Mouse (Mus musculus): ENCODE measurements around the gene Prkag2. TPM values are rescaled to one million over a fixed set of nuclear protein-coding genes. Genes with fewer than 3 reads are reported as not detected.
A peak's percentile ranks its signal among the peaks of the same experiment; 100 is the strongest.

Gene Prkag2
- 36.4 and 39.4 TPM in 2 replicates for polyA plus RNA-seq (2015; fragmentation: Nextera tagmentation; extraction: Ambion mirVana)

- Histone ChIP-seq H3K4me2 (ENCODE audit: low read length) (peak within 1 kb of the TSS; percentile 100), H3K4me3 (replicated peaks; ENCODE audit: low read depth, low read length) (peak within 1 kb of the TSS; percentile 59), H3K9me3 (replicated peaks; ENCODE audit: low read length) (no peaks in the 10 kb centered on the region), H3K4me1 (replicated peaks; ENCODE audit: insufficient read depth, low read length) (peaks cover 13% of the 10 kb centered on the region), H3K36me3 (ENCODE audit: insufficient read depth, low read length) (no peaks in the 10 kb centered on the region), H3K27ac (peak within 1 kb of the TSS; percentile 77), H3K27me3 (ENCODE audit: insufficient read depth, low read length) (no peaks in the 10 kb centered on the region), H3K9ac (ENCODE audit: low read depth, low read length) (peak within 1 kb of the TSS; percentile 58)
- DNase-seq (ENCODE audit: low spot score): peak; percentile 54
- peak; percentile 54 for ATAC-seq (replicated peaks; ENCODE audit: low FRiP score, low read depth)
- WGBS: under 1% methylated on average over 48 of the region's 50 CpGs
- no peak for TF ChIP-seq CTCF (IDR thresholded peaks at IDR 0.05; ENCODE audit: low read depth)
These were observed at the start of gene Prkag2 for GRCm38 (mm10) chr5:25100516-25101125. Prkag2 (minus strand) TSS chr5:25100642.

- Histone ChIP-seq H3K36me3 (ENCODE audit: insufficient read depth, low read length) (no peaks in the 10 kb centered on the region), H3K9me3 (replicated peaks; ENCODE audit: low read length) (no peaks in the 10 kb centered on the region), H3K27me3 (ENCODE audit: insufficient read depth, low read length) (no peaks in the 10 kb centered on the region), H3K27ac (no peak overlapping the region), H3K4me1 (replicated peaks; ENCODE audit: insufficient read depth, low read length) (no peaks in the 10 kb centered on the region), H3K4me3 (replicated peaks; ENCODE audit: low read depth, low read length) (no peak overlapping the region), H3K9ac (ENCODE audit: low read depth, low read length) (no peak overlapping the region), H3K4me2 (ENCODE audit: low read length) (no peak overlapping the region)
- ATAC-seq (replicated peaks; ENCODE audit: low FRiP score, low read depth): no peak
- TF ChIP-seq CTCF (IDR thresholded peaks at IDR 0.05; ENCODE audit: low read depth): no peak
- 66% methylated on average over 2 of the region's 2 CpGs for WGBS
- no peak for DNase-seq (ENCODE audit: low spot score)
These were observed 49.0 kb upstream of the Prkag2 start for GRCm38 (mm10) chr5:25149331-25149965.

GRCm38 (mm10) chr5:25146705-25147104 lies 46.3 kb upstream of the Prkag2 start:
- H3K9me3 ChIP-seq (replicated peaks; ENCODE audit: low read length): no peaks in the 10 kb centered on the region
- ATAC-seq (replicated peaks; ENCODE audit: low FRiP score, low read depth) (no peak), DNase-seq (ENCODE audit: low spot score) (no peak)
- H3K36me3 ChIP-seq (ENCODE audit: insufficient read depth, low read length): no peaks in the 10 kb centered on the region
- no peak overlapping the region for H3K4me2 ChIP-seq (ENCODE audit: low read length)
- H3K27ac ChIP-seq: no peak overlapping the region
- no peak for TF ChIP-seq CTCF (IDR thresholded peaks at IDR 0.05; ENCODE audit: low read depth)
- no peaks in the 10 kb centered on the region for H3K27me3 ChIP-seq (ENCODE audit: insufficient read depth, low read length)
- H3K4me3 ChIP-seq (replicated peaks; ENCODE audit: low read depth, low read length): no peak overlapping the region
- H3K4me1 ChIP-seq (replicated peaks; ENCODE audit: insufficient read depth, low read length): no peaks in the 10 kb centered on the region
- WGBS: 81% methylated on average over 7 of the region's 7 CpGs
- no peak overlapping the region for H3K9ac ChIP-seq (ENCODE audit: low read depth, low read length)

- TF ChIP-seq CTCF (IDR thresholded peaks at IDR 0.05; ENCODE audit: low read depth): no peak
- H3K27ac ChIP-seq: no peak overlapping the region
- no peaks in the 10 kb centered on the region for H3K9me3 ChIP-seq (replicated peaks; ENCODE audit: low read length)
- 91% methylated on average over 4 of the region's 4 CpGs for WGBS
- no peaks in the 10 kb centered on the region for H3K4me1 ChIP-seq (replicated peaks; ENCODE audit: insufficient read depth, low read length)
- H3K9ac ChIP-seq (ENCODE audit: low read depth, low read length): no peak overlapping the region
- no peak overlapping the region for H3K4me3 ChIP-seq (replicated peaks; ENCODE audit: low read depth, low read length)
- H3K4me2 ChIP-seq (ENCODE audit: low read length): no peak overlapping the region
- ATAC-seq (replicated peaks; ENCODE audit: low FRiP score, low read depth) (no peak), DNase-seq (ENCODE audit: low spot score) (no peak)
- no peaks in the 10 kb centered on the region for H3K36me3 ChIP-seq (ENCODE audit: insufficient read depth, low read length)
- H3K27me3 ChIP-seq (ENCODE audit: insufficient read depth, low read length): no peaks in the 10 kb centered on the region
These were observed 27.4 kb upstream of the Prkag2 start for GRCm38 (mm10) chr5:25127865-25128264.

GRCm38 (mm10) chr5:25125884-25126560 lies 25.6 kb upstream of the Prkag2 start:
- WGBS: 84% methylated on average over 3 of the region's 3 CpGs
- no peaks in the 10 kb centered on the region for H3K27me3 ChIP-seq (ENCODE audit: insufficient read depth, low read length)
- H3K4me3 ChIP-seq (replicated peaks; ENCODE audit: low read depth, low read length): no peak overlapping the region
- H3K4me1 ChIP-seq (replicated peaks; ENCODE audit: insufficient read depth, low read length): no peaks in the 10 kb centered on the region
- H3K9ac ChIP-seq (ENCODE audit: low read depth, low read length): no peak overlapping the region
- no peak for ATAC-seq (replicated peaks; ENCODE audit: low FRiP score, low read depth)
- DNase-seq (ENCODE audit: low spot score): no peak
- no peak overlapping the region for H3K27ac ChIP-seq
- H3K9me3 ChIP-seq (replicated peaks; ENCODE audit: low read length): no peaks in the 10 kb centered on the region
- TF ChIP-seq CTCF (IDR thresholded peaks at IDR 0.05; ENCODE audit: low read depth): no peak
- H3K36me3 ChIP-seq (ENCODE audit: insufficient read depth, low read length): no peaks in the 10 kb centered on the region
- no peak overlapping the region for H3K4me2 ChIP-seq (ENCODE audit: low read length)

- no peaks in the 10 kb centered on the region for H3K9me3 ChIP-seq (replicated peaks; ENCODE audit: low read length)
- H3K4me3 ChIP-seq (replicated peaks; ENCODE audit: low read depth, low read length): no peak overlapping the region
- no peaks in the 10 kb centered on the region for H3K27me3 ChIP-seq (ENCODE audit: insufficient read depth, low read length)
- DNase-seq (ENCODE audit: low spot score): no peak
- TF ChIP-seq CTCF (IDR thresholded peaks at IDR 0.05; ENCODE audit: low read depth): peak; percentile 35; the same call in 1 of the 2 replicates
- H3K4me1 ChIP-seq (replicated peaks; ENCODE audit: insufficient read depth, low read length): no peaks in the 10 kb centered on the region
- no peak overlapping the region for H3K9ac ChIP-seq (ENCODE audit: low read depth, low read length)
- WGBS: 86% methylated on average over 1 of the region's 1 CpGs
- H3K36me3 ChIP-seq (ENCODE audit: insufficient read depth, low read length): no peaks in the 10 kb centered on the region
- no peak for ATAC-seq (replicated peaks; ENCODE audit: low FRiP score, low read depth)
- H3K27ac ChIP-seq: no peak overlapping the region
- H3K4me2 ChIP-seq (ENCODE audit: low read length): no peak overlapping the region
These were observed 22.1 kb upstream of the Prkag2 start for GRCm38 (mm10) chr5:25122534-25122933.
